Mouse (Mus musculus): ENCODE results near the gene Ddx19b.
A peak's percentile ranks its signal among the peaks of the same experiment; 100 is the strongest.
"Not testable (repeated sequence)": the region's sequence is repeated elsewhere in the genome, so short reads cannot be mapped to it uniquely, and the experiment has no call there.

Ddx19b gene

GRCm38 (mm10) chr8:111033482-111034215 is 2.1 kb upstream of the Ddx19b start:
- peak; percentile 97 to 100 for DNase-seq

GRCm38 (mm10) chr8:111032916-111033315 is 1.4 kb upstream of the Ddx19b start, which contains the start of gene Aars:
Gene Aars, plus strand, starts transcription at chr8:111033144.
- DNase-seq = no peak

GRCm38 (mm10) chr8:111030045-111030444 is 1.5 kb downstream of the Ddx19b start:
- DNase-seq = no peak

GRCm38 (mm10) chr8:111029589-111029988 is 2.0 kb downstream of the Ddx19b start:
- DNase-seq = no peak

- DNase-seq = peak; percentile 94 to 95
These were observed 4.1 kb downstream of the Ddx19b start for GRCm38 (mm10) chr8:111027391-111027937.

- not testable (repeated sequence) for DNase-seq
These were observed 4.9 kb downstream of the Ddx19b start for GRCm38 (mm10) chr8:111026609-111027008.

GRCm38 (mm10) chr8:111010230-111010991 is 21.1 kb downstream of the Ddx19b start:
- DNase-seq = not testable (repeated sequence)

GRCm38 (mm10) chr8:110997547-110998531 is 33.7 kb downstream of the Ddx19b start, which contains the start of gene Ddx19a:
Gene Ddx19a, minus strand, starts transcription at chr8:110997800.
- peak; percentile 92 to 94 for DNase-seq

GRCm38 (mm10) chr8:110996641-110997430 is 34.7 kb downstream of the Ddx19b start:
- no peak for DNase-seq

GRCm38 (mm10) chr8:110990017-110990416 is 41.5 kb downstream of the Ddx19b start:
- no peak for DNase-seq

- DNase-seq = no peak
These were observed 43.5 kb downstream of the Ddx19b start for GRCm38 (mm10) chr8:110987805-110988744.

- no peak for DNase-seq
These were observed 50.2 kb downstream of the Ddx19b start for GRCm38 (mm10) chr8:110981304-110981703.

GRCm38 (mm10) chr8:110977987-110978386 is 53.6 kb downstream of the Ddx19b start:
- DNase-seq = not testable (repeated sequence)

GRCm38 (mm10) chr8:110976532-110976931 is 55.0 kb downstream of the Ddx19b start:
- DNase-seq = not testable (repeated sequence)

- peak; percentile 91 to 93 for DNase-seq
These were observed 61.4 kb downstream of the Ddx19b start for GRCm38 (mm10) chr8:110969910-110970770.

- DNase-seq = no peak
These were observed 64.2 kb downstream of the Ddx19b start for GRCm38 (mm10) chr8:110967326-110967725.

- DNase-seq = peak; percentile 59 to 66
These were observed 65.0 kb downstream of the Ddx19b start for GRCm38 (mm10) chr8:110966586-110966985.

GRCm38 (mm10) chr8:110965594-110965993 is 66.0 kb downstream of the Ddx19b start:
- peak; percentile 83 to 92 for DNase-seq

- DNase-seq = no peak
These were observed 66.9 kb downstream of the Ddx19b start for GRCm38 (mm10) chr8:110964666-110965065.

Measured in kidney, postnatal 36 days (tissue).